Mouse (Mus musculus) layer of hippocampus, postnatal 36 days (tissue): ENCODE measurements around the gene Dnajc8. TPM values are rescaled to one million over a fixed set of nuclear protein-coding genes. Genes with fewer than 3 reads are reported as not detected.
A peak's percentile ranks its signal among the peaks of the same experiment; 100 is the strongest.
"Not testable (repeated sequence)": the region's sequence is repeated elsewhere in the genome, so short reads cannot be mapped to it uniquely, and the experiment has no call there.

Experiments
- DNase-seq, 2 experiments: peaks; one replicate each; pipeline ENCODE4 v3.0.0; 2022
- total RNA-seq, 2 experiments: library from RNA; stranded (reverse); gene quantifications; 2 replicates each; pipeline ENCODE4 v1.2.3; 2021

Gene Dnajc8
- total RNA-seq, 2 experiments from 2014 or later, result 77.9 to 86.7 TPM

- peak; percentile 84 to 87 for DNase-seq
Measured at GRCm38 (mm10) chr4:132515369-132516155, 19.8 kb upstream of the Dnajc8 start.

DNA sequence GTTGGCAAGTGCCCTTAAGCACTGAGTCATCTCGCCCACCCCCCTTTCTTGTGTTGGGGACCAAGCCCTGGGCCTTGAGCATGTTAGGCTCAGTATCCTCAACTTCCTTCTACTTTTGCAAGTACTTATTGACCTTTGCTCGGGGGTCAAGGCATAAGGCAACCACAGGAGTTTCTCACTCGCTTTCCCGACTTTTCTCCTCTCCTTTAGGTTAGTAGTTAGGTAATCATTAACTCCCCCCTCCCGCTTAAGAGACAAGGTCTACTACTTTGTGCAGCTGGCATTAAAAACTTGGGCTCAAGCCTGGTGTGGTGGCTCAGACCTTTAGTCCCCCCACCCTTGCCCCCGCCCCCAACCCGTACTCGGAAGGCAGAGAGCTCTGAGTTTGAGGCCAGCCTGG, 17.3 kb upstream of the Dnajc8 start:
- no peak for DNase-seq

DNA sequence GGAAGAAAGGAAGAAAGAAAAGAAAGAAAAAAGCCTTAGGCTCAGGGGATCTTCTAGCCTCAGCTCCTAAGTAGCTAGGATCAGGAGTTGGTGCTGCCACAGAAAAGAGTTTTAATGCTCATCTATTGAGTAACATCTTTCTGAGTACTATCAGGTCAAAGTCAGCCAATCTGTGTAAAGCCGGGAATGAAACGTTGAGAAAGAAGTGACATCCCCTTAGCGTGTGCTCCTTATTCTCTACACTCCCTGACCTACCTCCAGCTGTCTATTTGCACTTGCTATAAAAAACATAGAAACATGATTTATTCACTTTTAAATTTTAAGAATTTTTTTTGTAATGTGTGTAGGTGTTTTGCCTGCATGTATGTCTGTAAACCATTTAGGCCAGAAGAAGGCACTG, 16.2 kb upstream of the Dnajc8 start:
- no peak for DNase-seq

DNA sequence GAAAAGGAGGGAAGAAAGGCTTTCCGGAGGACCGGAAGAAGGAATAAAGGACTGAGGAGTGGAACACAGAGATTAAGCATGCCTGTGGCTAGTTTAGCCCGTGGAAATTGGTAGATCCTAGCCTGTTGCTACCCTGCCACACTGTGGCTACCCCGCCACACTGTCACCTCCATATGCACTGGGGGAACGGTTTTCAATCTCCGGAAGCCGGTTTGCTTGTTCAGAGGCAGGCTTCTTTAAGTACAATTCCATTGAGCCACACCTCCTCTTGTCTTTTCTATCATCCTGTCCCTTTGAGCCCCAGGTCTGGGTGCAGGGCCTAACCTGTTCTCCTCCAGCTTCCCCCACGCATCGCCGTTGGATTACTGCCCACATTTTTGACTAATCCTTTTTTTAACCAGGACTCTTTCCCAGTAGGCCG, 11.0 kb upstream of the Dnajc8 start:
- DNase-seq, result no peak

GRCm38 (mm10) chr4:132524808-132525207, 10.5 kb upstream of the Dnajc8 start:
- DNase-seq, result no peak

- no peak for DNase-seq
Measured at GRCm38 (mm10) chr4:132526678-132527077, 8.7 kb upstream of the Dnajc8 start.

- no peak for DNase-seq
Measured at GRCm38 (mm10) chr4:132527917-132528522, 7.3 kb upstream of the Dnajc8 start.

DNA sequence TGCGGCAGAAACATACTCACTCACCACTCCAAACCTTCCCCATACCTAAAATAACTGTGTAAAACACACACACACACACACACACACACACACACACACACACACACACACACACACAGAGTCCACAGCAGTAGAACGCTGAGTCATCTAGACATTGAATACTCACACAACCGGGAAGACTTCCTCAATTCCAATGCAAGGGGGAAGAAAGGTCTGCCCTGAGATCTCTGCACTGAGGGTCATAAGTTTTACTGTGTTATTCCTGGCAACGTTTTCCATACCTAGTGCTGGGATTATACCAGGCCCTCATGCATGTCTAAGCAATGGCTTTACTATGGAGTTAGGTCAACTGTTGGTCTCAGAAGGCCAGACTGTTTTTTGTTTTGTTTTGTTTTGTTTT, 6.0 kb upstream of the Dnajc8 start:
- no peak for DNase-seq

GRCm38 (mm10) chr4:132530033-132530804, 5.1 kb upstream of the Dnajc8 start:
- DNase-seq, result no peak

GRCm38 (mm10) chr4:132532496-132532895, 2.9 kb upstream of the Dnajc8 start:
- DNase-seq, result no peak

- DNase-seq, result peak; percentile 87 to 88
Measured at GRCm38 (mm10) chr4:132532981-132533916, 2.1 kb upstream of the Dnajc8 start, which contains the start of gene Atpif1. Gene Atpif1, minus strand, starts transcription at chr4:132533659.

- no peak for DNase-seq
Measured at GRCm38 (mm10) chr4:132539481-132539880, 4.1 kb downstream of the Dnajc8 start.

- no peak for DNase-seq
Measured at GRCm38 (mm10) chr4:132541413-132541812, 6.1 kb downstream of the Dnajc8 start.

DNA sequence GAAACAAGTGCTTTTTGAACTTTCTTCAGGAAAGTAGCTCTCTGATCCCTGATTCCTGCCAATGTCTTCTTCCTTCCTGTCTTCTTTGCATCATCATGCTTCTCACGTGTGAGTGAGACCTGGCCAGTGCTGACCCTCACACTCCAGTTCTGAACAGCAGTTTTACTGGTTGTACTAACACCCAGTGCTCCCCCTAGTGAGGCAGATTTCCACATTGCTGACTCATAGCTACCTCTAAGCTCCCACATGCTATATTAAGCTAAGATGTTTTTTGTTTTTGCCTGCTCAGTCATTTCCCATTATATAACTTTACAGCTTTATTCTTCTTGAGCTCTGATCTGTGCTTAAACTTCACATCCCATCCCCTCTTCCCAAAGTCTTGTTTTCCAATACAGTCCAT, 7.4 kb downstream of the Dnajc8 start:
- no peak for DNase-seq

- DNase-seq, result peak; percentile 37 to 54
Measured at GRCm38 (mm10) chr4:132545851-132546250, 10.5 kb downstream of the Dnajc8 start.

- DNase-seq, result no peak
Measured at GRCm38 (mm10) chr4:132554221-132554620, 18.9 kb downstream of the Dnajc8 start.

- no peak for DNase-seq
Measured at GRCm38 (mm10) chr4:132554653-132555052, 19.3 kb downstream of the Dnajc8 start.

DNA sequence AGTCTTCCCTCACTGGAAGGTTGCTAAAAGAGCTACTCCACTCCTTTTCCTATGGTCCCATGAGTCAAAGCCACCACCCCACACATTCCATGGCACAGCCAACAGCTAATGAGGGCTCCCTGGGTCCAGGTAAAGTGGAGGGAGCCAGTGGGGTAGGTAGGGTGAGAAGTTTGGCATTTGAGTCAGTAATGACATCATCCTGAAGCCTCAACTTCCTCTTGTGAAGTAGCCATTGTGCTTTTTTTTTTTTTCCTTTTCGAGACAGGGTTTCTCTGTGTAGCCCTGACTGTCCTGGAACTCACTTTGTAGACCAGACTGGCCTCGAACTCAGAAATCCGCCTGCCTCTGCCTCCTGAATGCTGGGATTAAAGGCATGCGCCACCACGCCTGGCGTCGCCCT, 20.2 kb downstream of the Dnajc8 start:
- DNase-seq, result not testable (repeated sequence)

DNA sequence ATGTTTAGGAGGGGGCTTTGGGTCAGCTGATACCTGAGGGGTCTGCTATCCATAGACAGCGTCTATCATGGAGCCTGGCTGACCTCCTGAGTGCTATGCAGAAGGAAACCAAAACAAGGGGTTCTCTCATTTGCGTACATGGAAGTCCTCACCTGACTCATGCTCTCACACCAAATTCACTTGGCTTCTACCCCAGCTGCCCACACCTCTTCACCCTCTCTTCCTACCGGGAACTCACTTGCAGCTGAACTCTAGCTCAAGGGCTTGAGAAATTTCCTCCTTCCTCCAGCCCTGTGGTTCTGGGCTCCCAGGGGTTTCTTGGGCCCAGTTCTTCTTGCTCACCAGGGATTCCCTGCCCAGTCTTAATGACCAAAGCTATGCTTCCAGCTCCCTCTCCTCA, 27.9 kb downstream of the Dnajc8 start:
- no peak for DNase-seq

DNA sequence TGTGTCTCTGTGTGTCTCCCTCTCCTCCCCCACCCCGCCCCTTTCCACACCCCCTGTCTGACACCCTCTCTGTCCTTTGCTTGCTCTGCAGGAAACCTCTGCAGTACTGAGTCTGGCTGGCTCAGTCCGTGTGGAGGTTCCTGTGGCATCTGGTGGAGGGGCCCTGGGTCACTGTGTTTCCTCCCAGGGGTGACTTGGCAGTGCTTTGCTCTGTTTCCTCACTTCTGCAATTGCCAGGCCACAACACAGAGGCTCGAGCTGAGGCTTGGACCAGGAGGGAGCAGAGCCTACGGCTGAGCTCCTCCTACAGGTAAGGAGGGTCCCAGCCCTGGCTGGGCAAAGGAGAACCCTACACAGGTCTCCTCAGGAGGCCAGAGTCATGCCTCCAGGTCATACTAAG, 28.6 kb downstream of the Dnajc8 start, which contains the start of gene Ptafr:
Gene Ptafr (plus strand): TSS at position 103 of the 400 bp plus-strand sequence.
- DNase-seq, result no peak

GRCm38 (mm10) chr4:132565089-132565747, 29.9 kb downstream of the Dnajc8 start:
- DNase-seq, result peak in 1 of 2 experiments; percentile 17
